Mouse (Mus musculus): ENCODE data around the gene Slc25a24.

GRCm38 (mm10) chr3:109104702-109105101 is 18.2 kb upstream of the Slc25a24 start:
- TF ChIP-seq CTCF (IDR thresholded peaks at IDR 0.05; ENCODE audit: extremely low read depth, insufficient read depth, low read length), result no peak
- TF ChIP-seq POLR2A (IDR thresholded peaks at IDR 0.05; ENCODE audit: extremely low read depth, insufficient read depth, low read length), result no peak
